Mouse (Mus musculus): ENCODE measurements at regions not wholly inside any gene's neighbourhood (a gene's known extent, or its start where the extent isn't known, plus 50 kb on each side); places are given as distances from the start of the nearest gene placed in this dataset.
"Not testable (repeated sequence)": the region's sequence is repeated elsewhere in the genome, so short reads cannot be mapped to it uniquely, and the experiment has no call there.

- peak overlapping the region; percentile 40; the same call in 1 of the 2 replicates for H3K27ac ChIP-seq (replicated peaks; ENCODE audit: low read depth, low read length)
- H3K4me3 ChIP-seq (ENCODE audit: insufficient read depth, low read depth, low read length): no peak overlapping the region
- no peaks in the 10 kb centered on the region for H3K4me1 ChIP-seq (ENCODE audit: control insufficient read depth, insufficient read depth, insufficient read length, low read length)
These were observed 502.4 kb upstream of the Jmjd1c start for GRCm38 (mm10) chr10:66593506-66593905.

- no peak overlapping the region for H3K27ac ChIP-seq (replicated peaks; ENCODE audit: low read depth, low read length)
- no peak overlapping the region for H3K4me3 ChIP-seq (ENCODE audit: insufficient read depth, low read depth, low read length)
- no peaks in the 10 kb centered on the region for H3K4me1 ChIP-seq (ENCODE audit: control insufficient read depth, insufficient read depth, insufficient read length, low read length)
These were observed 498.0 kb upstream of the Jmjd1c start for GRCm38 (mm10) chr10:66597952-66598351.

- H3K27ac ChIP-seq (replicated peaks; ENCODE audit: low read depth, low read length): no peak overlapping the region
- no peak overlapping the region for H3K4me3 ChIP-seq (ENCODE audit: insufficient read depth, low read depth, low read length)
- no peaks in the 10 kb centered on the region for H3K4me1 ChIP-seq (ENCODE audit: control insufficient read depth, insufficient read depth, insufficient read length, low read length)
These were observed 488.8 kb upstream of the Jmjd1c start for GRCm38 (mm10) chr10:66607141-66607540.

GRCm38 (mm10) chr10:66616280-66616679 is 479.6 kb upstream of the Jmjd1c start:
- no peaks in the 10 kb centered on the region for H3K4me1 ChIP-seq (ENCODE audit: control insufficient read depth, insufficient read depth, insufficient read length, low read length)
- H3K27ac ChIP-seq (replicated peaks; ENCODE audit: low read depth, low read length): no peak overlapping the region
- H3K4me3 ChIP-seq (ENCODE audit: insufficient read depth, low read depth, low read length): no peak overlapping the region

GRCm38 (mm10) chr10:66630996-66631395 is 464.9 kb upstream of the Jmjd1c start:
- Histone ChIP-seq H3K27ac (replicated peaks; ENCODE audit: low read depth, low read length) (no peak overlapping the region), H3K4me1 (ENCODE audit: control insufficient read depth, insufficient read depth, insufficient read length, low read length) (no peaks in the 10 kb centered on the region), H3K4me3 (ENCODE audit: insufficient read depth, low read depth, low read length) (no peak overlapping the region)

- no peak overlapping the region for H3K27ac ChIP-seq (replicated peaks; ENCODE audit: low read depth, low read length)
- no peak overlapping the region for H3K4me3 ChIP-seq (ENCODE audit: insufficient read depth, low read depth, low read length)
- H3K4me1 ChIP-seq (ENCODE audit: control insufficient read depth, insufficient read depth, insufficient read length, low read length): no peaks in the 10 kb centered on the region
These were observed 454.8 kb upstream of the Jmjd1c start for GRCm38 (mm10) chr10:66640890-66641847.

GRCm38 (mm10) chr10:66641966-66642365 is 454.0 kb upstream of the Jmjd1c start:
- Histone ChIP-seq H3K4me1 (ENCODE audit: control insufficient read depth, insufficient read depth, insufficient read length, low read length) (no peaks in the 10 kb centered on the region), H3K27ac (replicated peaks; ENCODE audit: low read depth, low read length) (no peak overlapping the region), H3K4me3 (ENCODE audit: insufficient read depth, low read depth, low read length) (no peak overlapping the region)

GRCm38 (mm10) chr10:66643160-66643559 is 452.8 kb upstream of the Jmjd1c start:
- no peak overlapping the region for H3K27ac ChIP-seq (replicated peaks; ENCODE audit: low read depth, low read length)
- H3K4me3 ChIP-seq (ENCODE audit: insufficient read depth, low read depth, low read length): no peak overlapping the region

GRCm38 (mm10) chr10:66657520-66657919 is 438.4 kb upstream of the Jmjd1c start:
- Histone ChIP-seq H3K4me1 (ENCODE audit: control insufficient read depth, insufficient read depth, insufficient read length, low read length) (no peaks in the 10 kb centered on the region), H3K4me3 (ENCODE audit: insufficient read depth, low read depth, low read length) (no peak overlapping the region), H3K27ac (replicated peaks; ENCODE audit: low read depth, low read length) (no peak overlapping the region)

More at GRCm38 (mm10) chr10:66643160-66643559, 452.8 kb upstream of the Jmjd1c start:
- H3K4me1 ChIP-seq (ENCODE audit: control insufficient read depth, insufficient read depth, insufficient read length, low read length): no peaks in the 10 kb centered on the region

GRCm38 (mm10) chr10:66683160-66683559 is 412.8 kb upstream of the Jmjd1c start:
- no peaks in the 10 kb centered on the region for H3K4me1 ChIP-seq (ENCODE audit: control insufficient read depth, insufficient read depth, insufficient read length, low read length)
- H3K27ac ChIP-seq (replicated peaks; ENCODE audit: low read depth, low read length): no peak overlapping the region
- no peak overlapping the region for H3K4me3 ChIP-seq (ENCODE audit: insufficient read depth, low read depth, low read length)

- not testable (repeated sequence) for H3K27ac ChIP-seq (replicated peaks; ENCODE audit: low read depth, low read length); H3K4me1 ChIP-seq (ENCODE audit: control insufficient read depth, insufficient read depth, insufficient read length, low read length); H3K4me3 ChIP-seq (ENCODE audit: insufficient read depth, low read depth, low read length)
These were observed 406.7 kb upstream of the Jmjd1c start for GRCm38 (mm10) chr10:66689196-66689595.

- Histone ChIP-seq H3K4me3 (ENCODE audit: insufficient read depth, low read depth, low read length) (no peak overlapping the region), H3K4me1 (ENCODE audit: control insufficient read depth, insufficient read depth, insufficient read length, low read length) (no peaks in the 10 kb centered on the region), H3K27ac (replicated peaks; ENCODE audit: low read depth, low read length) (no peak overlapping the region)
These were observed 401.2 kb upstream of the Jmjd1c start for GRCm38 (mm10) chr10:66694549-66695285.

- not testable (repeated sequence) for H3K4me3 ChIP-seq (ENCODE audit: insufficient read depth, low read depth, low read length); H3K27ac ChIP-seq (replicated peaks; ENCODE audit: low read depth, low read length); H3K4me1 ChIP-seq (ENCODE audit: control insufficient read depth, insufficient read depth, insufficient read length, low read length)
These were observed 381.0 kb upstream of the Jmjd1c start for GRCm38 (mm10) chr10:66714926-66715325.

GRCm38 (mm10) chr10:66717909-66718308 is 378.0 kb upstream of the Jmjd1c start:
- Histone ChIP-seq H3K4me1 (ENCODE audit: control insufficient read depth, insufficient read depth, insufficient read length, low read length) (no peaks in the 10 kb centered on the region), H3K27ac (replicated peaks; ENCODE audit: low read depth, low read length) (no peak overlapping the region), H3K4me3 (ENCODE audit: insufficient read depth, low read depth, low read length) (no peak overlapping the region)

GRCm38 (mm10) chr10:66719796-66720195 is 376.1 kb upstream of the Jmjd1c start:
- H3K27ac ChIP-seq (replicated peaks; ENCODE audit: low read depth, low read length): no peak overlapping the region
- no peaks in the 10 kb centered on the region for H3K4me1 ChIP-seq (ENCODE audit: control insufficient read depth, insufficient read depth, insufficient read length, low read length)

More at GRCm38 (mm10) chr10:66719796-66720195, 376.1 kb upstream of the Jmjd1c start:
- H3K4me3 ChIP-seq (ENCODE audit: insufficient read depth, low read depth, low read length): no peak overlapping the region
